Mouse (Mus musculus): ENCODE data around the gene Scfd2.

- TF ChIP-seq CTCF (IDR thresholded peaks at IDR 0.05; ENCODE audit: low read depth) (no peak), EP300 (IDR thresholded peaks at IDR 0.05; ENCODE audit: low read depth) (no peak)
These were observed 238.0 kb downstream of the Scfd2 start for GRCm38 (mm10) chr5:74293513-74293912.

Data from liver, postnatal 0 days (tissue).